Mouse (Mus musculus) intestine, embryonic 14.5 days (tissue): ENCODE measurements at regions not wholly inside any gene's neighbourhood (a gene's known extent, or its start where the extent isn't known, plus 50 kb on each side); places are given as distances from the start of the nearest gene placed in this dataset.

ENCODE experiments used
- ATAC-seq: fragments of 200-750 bp; cut with Nextera tagmentation; replicated peaks from 2 replicates; pipeline ENCODE4 v1.8.0; 2017; ENCODE audit warnings: low read depth, moderate number of reproducible peaks, moderate TSS enrichment, moderate library complexity; ENCODE audit not compliant: low FRiP score, low TSS enrichment
- DNase-seq: peaks from one replicate; pipeline ENCODE4 v3.0.0-alpha.2; 2018; ENCODE audit warnings: low spot score
- H3K27ac ChIP-seq: fragments of 300-500 bp; sonication (generic); 2 replicates; pipeline ENCODE4 v1.5.1; 2014; ENCODE audit warnings: low read depth, mild to moderate bottlenecking, control low read depth
- H3K27me3 ChIP-seq: fragments of 300-500 bp; sonication (generic); replicated peaks from 2 replicates; pipeline ENCODE4 v1.6.1; 2014; ENCODE audit warnings: low read length, control low read depth; ENCODE audit not compliant: control insufficient read depth, insufficient read depth
- H3K36me3 ChIP-seq: fragments of 300-500 bp; sonication (generic); 2 replicates; pipeline ENCODE4 v1.6.1; 2014; ENCODE audit warnings: low read length, control low read depth; ENCODE audit not compliant: control insufficient read depth, insufficient read depth
- H3K4me1 ChIP-seq: fragments of 300-500 bp; sonication (generic); replicated peaks from 2 replicates; pipeline ENCODE4 v1.6.1; 2014; ENCODE audit warnings: low read length, control low read depth, mixed read lengths; ENCODE audit not compliant: control insufficient read depth, insufficient read depth
- H3K4me2 ChIP-seq: fragments of 300-500 bp; sonication (generic); 2 replicates; pipeline ENCODE4 v1.6.1; 2014; ENCODE audit warnings: low read length
- H3K4me3 ChIP-seq: fragments of 300-500 bp; sonication (generic); 2 replicates; pipeline ENCODE4 v1.5.1; 2014; ENCODE audit warnings: low read depth, low read length, control low read depth, mixed read lengths
- H3K9ac ChIP-seq: fragments of 300-500 bp; sonication (generic); 2 replicates; pipeline ENCODE4 v1.6.1; 2014; ENCODE audit warnings: mild to moderate bottlenecking, low read length
- H3K9me3 ChIP-seq: fragments of 300-500 bp; sonication (generic); 2 replicates; pipeline ENCODE4 v1.6.1; 2016; ENCODE audit warnings: low read length, control low read depth; ENCODE audit not compliant: control insufficient read depth
- WGBS: fragments of 180-500 bp; shearing (Covaris S2); extraction: QIAGEN DNeasy Blood & Tissue Kit; methylation state at CpG from one replicate; pipeline ENCODE4 v1.1.7; 2014; 5-methylcytosine and 5-hydroxymethylcytosine counted together

- Histone ChIP-seq H3K4me3 (no peak overlapping the region), H3K36me3 (no peaks in the 10 kb centered on the region), H3K4me1 (peaks cover 22% of the 10 kb centered on the region), H3K27me3 (no peaks in the 10 kb centered on the region), H3K27ac (no peak overlapping the region), H3K9me3 (no peaks in the 10 kb centered on the region), H3K9ac (no peak overlapping the region), H3K4me2 (no peak overlapping the region)
- 43% methylated on average over 7 of the region's 7 CpGs for WGBS
- no peak for DNase-seq
- no peak for ATAC-seq
Measured at GRCm38 (mm10) chr10:96720281-96720711, 103.5 kb downstream of the Btg1 start.

GRCm38 (mm10) chr10:96720956-96721688, 104.3 kb downstream of the Btg1 start:
- Histone ChIP-seq H3K4me3 (no peak overlapping the region), H3K4me1 (peaks cover 22% of the 10 kb centered on the region), H3K9ac (no peak overlapping the region), H3K9me3 (no peaks in the 10 kb centered on the region), H3K4me2 (no peak overlapping the region), H3K27ac (no peak overlapping the region), H3K36me3 (no peaks in the 10 kb centered on the region), H3K27me3 (no peaks in the 10 kb centered on the region)
- ATAC-seq = no peak
- DNase-seq = no peak
- WGBS = 73% methylated on average over 9 of the region's 9 CpGs

- Histone ChIP-seq H3K27ac (peak overlapping the region; percentile 54), H3K27me3 (no peaks in the 10 kb centered on the region), H3K4me3 (no peak overlapping the region), H3K9ac (no peak overlapping the region), H3K9me3 (no peaks in the 10 kb centered on the region), H3K4me2 (no peak overlapping the region), H3K36me3 (no peaks in the 10 kb centered on the region), H3K4me1 (peaks cover 22% of the 10 kb centered on the region)
- DNase-seq (peak; percentile 79), ATAC-seq (peak; percentile 88)
- WGBS = 13% methylated on average over 9 of the region's 9 CpGs
Measured at GRCm38 (mm10) chr10:96722491-96722890, 105.7 kb downstream of the Btg1 start.

GRCm38 (mm10) chr10:96723071-96723470, 106.3 kb downstream of the Btg1 start:
- ATAC-seq (no peak), DNase-seq (no peak)
- H3K27ac ChIP-seq = no peak overlapping the region
- H3K9me3 ChIP-seq = no peaks in the 10 kb centered on the region
- WGBS = 93% methylated on average over 6 of the region's 6 CpGs
- no peak overlapping the region for H3K4me2 ChIP-seq
- H3K9ac ChIP-seq = no peak overlapping the region
- no peak overlapping the region for H3K4me3 ChIP-seq
- H3K36me3 ChIP-seq = no peaks in the 10 kb centered on the region
- no peaks in the 10 kb centered on the region for H3K27me3 ChIP-seq
- peaks cover 22% of the 10 kb centered on the region for H3K4me1 ChIP-seq

GRCm38 (mm10) chr10:96724436-96725175, 107.8 kb downstream of the Btg1 start:
- H3K4me3 ChIP-seq = no peak overlapping the region
- peak overlapping the region; percentile 30 for H3K4me2 ChIP-seq
- no peak overlapping the region for H3K9ac ChIP-seq

GRCm38 (mm10) chr10:96726801-96727780, 110.3 kb downstream of the Btg1 start:
- no peak overlapping the region for H3K4me2 ChIP-seq
- H3K27ac ChIP-seq = no peak overlapping the region
- ATAC-seq = no peak

More at GRCm38 (mm10) chr10:96724436-96725175, 107.8 kb downstream of the Btg1 start:
- peak; percentile 58; the same call in 1 of the 2 replicates for ATAC-seq
- Histone ChIP-seq H3K27ac (peak overlapping the region; percentile 48), H3K36me3 (no peaks in the 10 kb centered on the region), H3K27me3 (no peaks in the 10 kb centered on the region), H3K9me3 (no peaks in the 10 kb centered on the region), H3K4me1 (peaks cover 22% of the 10 kb centered on the region)
- WGBS = 24% methylated on average over 11 of the region's 11 CpGs
- DNase-seq = no peak

GRCm38 (mm10) chr10:96733581-96733980, 116.8 kb downstream of the Btg1 start:
- no peak overlapping the region for H3K27ac ChIP-seq
- no peaks in the 10 kb centered on the region for H3K27me3 ChIP-seq
- 43% methylated on average over 5 of the region's 5 CpGs for WGBS
- H3K4me2 ChIP-seq = no peak overlapping the region
- H3K9ac ChIP-seq = no peak overlapping the region
- H3K36me3 ChIP-seq = no peaks in the 10 kb centered on the region
- no peak for DNase-seq
- 0 out of 2 replicates have a peak, but pooled peaks cover 5% of the 10 kb centered on the region for H3K4me1 ChIP-seq
- ATAC-seq = no peak
- no peak overlapping the region for H3K4me3 ChIP-seq
- H3K9me3 ChIP-seq = no peaks in the 10 kb centered on the region

More at GRCm38 (mm10) chr10:96726801-96727780, 110.3 kb downstream of the Btg1 start:
- Histone ChIP-seq H3K27me3 (no peaks in the 10 kb centered on the region), H3K9me3 (no peaks in the 10 kb centered on the region), H3K9ac (no peak overlapping the region), H3K36me3 (no peaks in the 10 kb centered on the region), H3K4me1 (peaks cover 19% of the 10 kb centered on the region), H3K4me3 (no peak overlapping the region)
- DNase-seq = no peak
- WGBS = 83% methylated on average over 12 of the region's 12 CpGs

- Histone ChIP-seq H3K4me2 (no peak overlapping the region), H3K27me3 (no peaks in the 10 kb centered on the region), H3K9me3 (no peaks in the 10 kb centered on the region), H3K36me3 (no peaks in the 10 kb centered on the region), H3K4me1 (0 out of 2 replicates have a peak, but pooled peaks cover 5% of the 10 kb centered on the region), H3K4me3 (no peak overlapping the region), H3K9ac (no peak overlapping the region), H3K27ac (no peak overlapping the region)
- DNase-seq (no peak), ATAC-seq (no peak)
- WGBS = 92% methylated on average over 11 of the region's 11 CpGs
Measured at GRCm38 (mm10) chr10:96735146-96735545, 118.3 kb downstream of the Btg1 start.
